Mouse (Mus musculus) olfactory bulb, adult 2 months (tissue): ENCODE measurements around the gene Crygf.
"Not testable (repeated sequence)": the region's sequence is repeated elsewhere in the genome, so short reads cannot be mapped to it uniquely, and the experiment has no call there.

ENCODE experiments used
- CTCF ChIP-seq: fragments of 200-500 bp; IDR thresholded peaks from 2 replicates; pipeline ENCODE4 v1.5.1; 2012; ENCODE audit warnings: low read depth, mild to moderate bottlenecking, low read length, moderate library complexity; ENCODE audit not compliant: insufficient read depth
- POLR2A ChIP-seq: fragments of 200-500 bp; IDR thresholded peaks from 2 replicates; pipeline ENCODE4 v1.6.1; 2012; ENCODE audit warnings: mild to moderate bottlenecking, low read depth, low read length, moderate library complexity; ENCODE audit not compliant: insufficient read depth

GRCm38 (mm10) chr1:65926696-65927095, 376 bp downstream of the Crygf start:
- not testable (repeated sequence) for TF ChIP-seq CTCF, POLR2A
